Mouse (Mus musculus) embryonic fibroblast, embryonic 13.5 days (primary cell): Measurements from ENCODE around the gene Psmd9. TPM values are rescaled to one million over a fixed set of nuclear protein-coding genes. Genes with fewer than 3 reads are reported as not detected.

Source experiments
- H3K27ac ChIP-seq: 2 replicates; pipeline ENCODE4 v1.5.1; 2012; ENCODE audit warnings: low read length, control low read depth, inconsistent platforms; ENCODE audit not compliant: insufficient read depth
- H3K4me1 ChIP-seq: 2 replicates; pipeline ENCODE4 v1.6.1; 2011; ENCODE audit warnings: low read length; ENCODE audit not compliant: control insufficient read depth, insufficient read depth
- H3K4me3 ChIP-seq: 2 replicates; pipeline ENCODE4 v1.5.1; 2011; ENCODE audit warnings: mild to moderate bottlenecking, control low read depth, low read length; ENCODE audit not compliant: insufficient read depth
- CTCF ChIP-seq: IDR thresholded peaks from 2 replicates; pipeline ENCODE4 v1.5.1; 2011; ENCODE audit warnings: mild to moderate bottlenecking, control low read depth, low read length, moderate library complexity, borderline replicate concordance; ENCODE audit not compliant: insufficient read depth
- POLR2A ChIP-seq: IDR thresholded peaks from 2 replicates; pipeline ENCODE4 v1.6.1; 2011; ENCODE audit warnings: low read depth, mild to moderate bottlenecking, control low read depth, low read length, moderate library complexity
- polyA plus RNA-seq: library from polyadenylated mRNA; stranded (reverse); fragments of >200 nt; gene quantifications from 2 replicates; pipeline ENCODE4 v1.2.4, GENCODE M21; 2011; ENCODE audit warnings: low read depth; ENCODE audit not compliant: missing spikeins, insufficient read length

Gene Psmd9
- polyA plus RNA-seq, 1 experiment, result 28.4 TPM

GRCm38 (mm10) chr5:123288079-123288478 lies 118.9 kb downstream of the Psmd9 start:
- H3K4me1 ChIP-seq, result no peaks in the 10 kb centered on the region
- H3K27ac ChIP-seq, result no peak overlapping the region
- no peak overlapping the region for H3K4me3 ChIP-seq
- TF ChIP-seq CTCF (0 out of 2 replicates have a peak, but pooled peaks have one; percentile 9), POLR2A (no peak)

GRCm38 (mm10) chr5:123294653-123295052 lies 125.4 kb downstream of the Psmd9 start:
- no peak for TF ChIP-seq POLR2A
- no peak overlapping the region for H3K4me3 ChIP-seq
- H3K4me1 ChIP-seq, result no peaks in the 10 kb centered on the region
- H3K27ac ChIP-seq, result no peak overlapping the region

DNA sequence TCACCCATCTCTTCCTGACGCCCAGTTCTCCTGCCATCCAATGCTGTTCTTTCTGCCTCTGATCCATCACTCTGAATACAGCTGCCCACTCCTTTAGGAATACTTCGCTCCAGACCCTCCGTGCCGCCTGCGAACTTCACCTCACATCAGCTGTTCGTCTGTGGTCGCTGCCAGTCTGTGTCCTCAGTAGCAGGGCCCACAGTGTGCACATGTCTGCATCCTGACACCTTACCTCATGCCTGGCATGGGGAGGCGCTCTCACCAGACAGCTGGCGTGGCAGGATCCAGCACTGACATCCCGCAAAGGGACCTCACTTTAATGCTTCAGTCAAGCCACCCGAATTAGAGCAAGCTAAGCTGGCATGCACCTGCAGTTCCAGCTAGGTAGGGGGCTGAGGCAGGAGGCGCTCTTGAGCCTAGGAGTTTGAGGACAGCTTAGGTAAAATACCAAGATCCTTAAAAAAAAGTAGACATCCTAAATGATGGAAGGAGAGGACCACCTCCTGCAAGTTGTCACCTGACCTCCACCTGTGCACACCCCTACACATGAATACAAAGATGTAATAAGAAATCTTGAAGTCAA lies 127.1 kb downstream of the Psmd9 start:
- TF ChIP-seq POLR2A (no peak), CTCF (peak; percentile 27; the same call in 1 of the 2 replicates)
- Histone ChIP-seq H3K27ac (no peak overlapping the region), H3K4me3 (no peak overlapping the region), H3K4me1 (no peaks in the 10 kb centered on the region)

GRCm38 (mm10) chr5:123296972-123297754 lies 128.0 kb downstream of the Psmd9 start:
- Histone ChIP-seq H3K27ac (no peak overlapping the region), H3K4me3 (no peak overlapping the region), H3K4me1 (no peaks in the 10 kb centered on the region)
- TF ChIP-seq CTCF (no peak), POLR2A (no peak)

DNA sequence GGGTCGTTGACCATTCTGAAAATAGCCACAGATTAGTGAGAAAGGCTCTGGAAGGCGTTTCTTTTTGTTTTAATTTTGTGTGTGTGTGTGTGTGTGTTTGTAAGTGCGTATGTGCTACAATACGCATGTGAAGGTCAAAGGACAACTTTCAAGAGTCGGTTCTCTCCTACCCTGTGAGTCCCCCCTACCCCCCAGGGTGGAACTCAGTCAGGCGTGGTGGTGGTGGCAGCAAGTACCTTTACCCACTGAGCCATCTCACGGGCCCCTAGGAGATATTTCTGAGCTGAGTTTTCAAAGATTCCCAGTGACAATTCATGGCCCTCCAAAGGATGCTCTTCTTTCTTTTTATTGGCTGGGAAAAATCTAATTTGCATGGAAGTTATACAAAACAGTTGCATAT lies 128.6 kb downstream of the Psmd9 start:
- no peak for TF ChIP-seq POLR2A
- no peak for TF ChIP-seq CTCF
- H3K4me3 ChIP-seq, result no peak overlapping the region
- no peak overlapping the region for H3K27ac ChIP-seq
- H3K4me1 ChIP-seq, result no peaks in the 10 kb centered on the region

- Histone ChIP-seq H3K27ac (no peak overlapping the region), H3K4me1 (no peaks in the 10 kb centered on the region), H3K4me3 (no peak overlapping the region)
- TF ChIP-seq POLR2A (no peak), CTCF (no peak)
These were observed 129.3 kb downstream of the Psmd9 start for GRCm38 (mm10) chr5:123298526-123298925.

Other genes starting within 250 kb of the Psmd9 start
- gene Kdm2b, start 179.6 kb upstream of the Psmd9 start, polyA plus RNA-seq, result 18.0 and 22.4 TPM in 2 replicates
- 9.3 and 10.6 TPM in 2 replicates for gene Orai1, start 154.3 kb upstream of the Psmd9 start, polyA plus RNA-seq
- gene Morn3, start 122.4 kb upstream of the Psmd9 start, polyA plus RNA-seq, result not detected in 2 replicates
- gene Tmem120b, start 101.0 kb upstream of the Psmd9 start, polyA plus RNA-seq, result 5.5 and 9.1 TPM in 2 replicates
- gene Rhof, start 36.7 kb upstream of the Psmd9 start, polyA plus RNA-seq, result 2.3 and 2.4 TPM in 2 replicates
- 12.4 and 15.1 TPM in 2 replicates for gene Setd1b, start 27.2 kb upstream of the Psmd9 start, polyA plus RNA-seq
- not detected in 2 replicates for gene Hpd, start 13.3 kb downstream of the Psmd9 start, polyA plus RNA-seq
- 0.15 and 0.77 TPM in 2 replicates for gene Wdr66, start 82.7 kb downstream of the Psmd9 start, polyA plus RNA-seq
- gene Bcl7a, start 174.4 kb downstream of the Psmd9 start, polyA plus RNA-seq, result 9.9 and 11.2 TPM in 2 replicates
- gene Mlxip, start 225.4 kb downstream of the Psmd9 start, polyA plus RNA-seq, result 22.4 and 24.1 TPM in 2 replicates